Mouse (Mus musculus) ES-Bruce4 (cell line): ENCODE measurements at regions not wholly inside any gene's neighbourhood (a gene's known extent, or its start where the extent isn't known, plus 50 kb on each side); places are given as distances from the start of the nearest gene placed in this dataset.

ENCODE experiments used
- CTCF ChIP-seq: IDR thresholded peaks from one replicate; pipeline ENCODE4 v1.8.1; 2011; ENCODE audit warnings: low read depth, low read length
- EP300 ChIP-seq: IDR thresholded peaks from 2 replicates; pipeline ENCODE4 v1.6.1; 2011; ENCODE audit warnings: low read depth, low read length; ENCODE audit not compliant: insufficient read depth

DNA sequence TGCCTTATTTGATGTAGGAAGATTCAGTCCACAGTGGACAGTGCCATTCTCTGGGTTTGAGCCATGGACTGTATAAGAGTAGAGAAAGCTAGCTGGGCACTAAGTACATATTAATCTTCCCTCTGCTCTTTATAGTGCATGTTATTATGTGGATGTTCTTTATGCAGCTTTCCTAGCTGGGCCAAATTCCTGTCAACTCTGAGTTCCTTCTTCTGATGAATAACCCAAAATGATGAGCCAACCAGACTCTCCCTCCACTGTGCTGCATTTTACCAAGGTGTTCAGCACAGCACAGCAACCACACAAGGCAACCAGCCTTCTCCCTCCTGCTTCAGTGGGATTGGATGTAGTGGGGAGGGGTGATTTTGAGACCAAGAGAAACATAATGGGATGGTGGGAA is 87.7 kb downstream of the Ets2 start:
- TF ChIP-seq EP300 (no peak), CTCF (no peak)
